Mouse (Mus musculus) adrenal gland, postnatal 14 days (tissue): ENCODE measurements around the gene Add1. TPM values are rescaled to one million over a fixed set of nuclear protein-coding genes. Genes with fewer than 3 reads are reported as not detected.

ENCODE experiments used
- DNase-seq: peaks from one replicate; pipeline ENCODE4 v3.0.0; 2021; ENCODE audit warnings: mixed read lengths
- long read RNA-seq, 2 experiments: library from polyadenylated mRNA; stranded (forward); transcript quantifications; one replicate each; pipeline ENCODE4 v2.0.0; 2021
- total RNA-seq: library from RNA; stranded (reverse); gene quantifications from 2 replicates; pipeline ENCODE4 v1.2.3, GENCODE M21; 2021

Gene Add1
- total RNA-seq: 149 and 175 TPM in 2 replicates
- long read RNA-seq, experiment 1, full-length matches to known transcripts: 15 of 44 reads
- long read RNA-seq, experiment 1, partial matches to known transcripts: 4 of 44 reads
- long read RNA-seq, experiment 1, other reads (novel, unspliced or antisense): 25 of 44 reads
- long read RNA-seq, experiment 2, transcript Add1-205 (15 exons, 3,761 nt): major isoform, 12 of 32 reads
- long read RNA-seq, experiment 2, partial matches to known transcripts: 16 of 32 reads
- long read RNA-seq, experiment 2, other reads (novel, unspliced or antisense): 4 of 32 reads

- peak; percentile 98 for DNase-seq
These were observed at the start of gene Add1 for GRCm38 (mm10) chr5:34573268-34574221. TSS of gene Add1 (plus strand) at chr5:34573664.

- DNase-seq: no peak
These were observed 49.4 kb upstream of the Add1 start for GRCm38 (mm10) chr5:34523958-34524485.

- no peak for DNase-seq
These were observed 49.0 kb upstream of the Add1 start for GRCm38 (mm10) chr5:34524511-34524910.

- peak; percentile 99 for DNase-seq
These were observed 47.6 kb upstream of the Add1 start, which contains the start of gene Sh3bp2 for GRCm38 (mm10) chr5:34525663-34526476. TSS of gene Sh3bp2 (plus strand) at chr5:34525838.

DNA sequence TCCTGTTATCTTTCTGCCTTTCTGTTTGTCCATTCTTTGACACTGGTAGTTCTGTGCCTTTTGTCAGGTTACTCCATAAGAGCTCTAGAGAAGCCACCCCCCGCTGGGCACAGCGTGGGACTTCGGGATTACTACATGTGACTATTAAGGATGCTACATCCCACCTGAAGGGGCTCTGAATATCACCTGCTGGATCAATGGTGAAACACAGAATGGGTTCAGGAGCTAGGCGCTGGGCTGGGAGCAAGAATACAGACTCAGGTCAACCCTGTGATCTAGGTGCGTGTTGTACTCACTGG lies 47.0 kb upstream of the Add1 start:
- DNase-seq: no peak

DNA sequence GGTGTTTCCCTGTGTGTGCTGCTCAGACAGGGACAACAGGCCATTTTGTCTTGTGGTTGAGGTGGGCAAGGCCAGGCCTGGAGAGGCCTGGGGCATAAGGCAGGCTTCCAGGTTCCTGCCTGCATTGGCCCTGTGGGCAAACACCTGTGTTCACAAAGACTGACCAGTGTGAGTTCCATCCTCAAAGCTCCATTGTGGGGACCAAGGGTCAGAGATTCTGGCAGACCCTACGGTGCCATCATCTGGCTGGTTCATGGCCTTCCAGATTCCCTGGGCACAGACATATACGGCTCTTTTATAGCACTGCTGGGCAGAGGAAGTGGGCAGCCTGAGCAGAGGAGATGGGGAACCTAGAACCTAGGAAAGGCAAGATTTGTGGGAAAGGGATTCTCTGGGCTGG lies 46.1 kb upstream of the Add1 start:
- DNase-seq: peak; percentile 1

- peak; percentile 23 for DNase-seq
These were observed 44.7 kb upstream of the Add1 start for GRCm38 (mm10) chr5:34528724-34529123.

DNA sequence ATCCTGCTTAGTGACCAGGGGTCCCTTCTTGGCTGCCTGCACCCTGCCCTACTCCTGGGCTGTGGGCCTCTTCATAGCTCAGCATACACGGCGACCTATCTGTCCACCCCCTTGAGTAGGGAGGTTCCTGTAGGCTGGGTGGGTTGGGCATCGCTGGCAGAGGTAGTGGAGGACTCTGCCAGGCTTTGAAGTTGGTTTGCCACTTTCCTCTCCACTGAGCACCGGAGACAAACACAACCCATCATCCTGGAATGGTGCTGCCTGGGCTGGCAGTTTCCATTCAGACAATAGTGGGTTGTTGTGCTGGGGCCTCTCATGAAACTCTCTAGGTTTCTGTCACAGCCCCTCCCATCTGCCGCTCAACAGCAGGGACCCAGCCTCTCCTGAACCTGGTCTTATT lies 43.3 kb upstream of the Add1 start:
- peak; percentile 4 for DNase-seq

DNA sequence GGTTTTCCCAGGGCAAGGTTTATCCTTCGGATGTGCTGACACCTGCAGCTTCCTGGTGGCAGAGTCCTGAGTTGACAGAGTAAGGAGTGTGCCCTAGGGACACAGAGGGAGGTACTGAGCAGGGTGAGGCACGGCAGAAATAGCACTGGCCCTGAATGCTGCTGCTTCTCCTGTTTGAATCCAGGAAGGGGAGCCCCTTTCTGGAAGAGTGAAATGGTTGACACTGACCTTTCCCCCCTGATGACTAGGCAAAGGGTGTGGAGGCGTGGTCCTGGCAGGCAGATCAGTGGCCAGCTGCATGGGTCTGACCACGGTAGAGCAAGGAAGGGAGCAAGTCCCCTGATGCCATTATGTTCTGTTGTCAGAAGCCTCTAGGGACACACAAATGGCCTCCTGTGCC lies 42.8 kb upstream of the Add1 start:
- DNase-seq: peak; percentile 48

DNA sequence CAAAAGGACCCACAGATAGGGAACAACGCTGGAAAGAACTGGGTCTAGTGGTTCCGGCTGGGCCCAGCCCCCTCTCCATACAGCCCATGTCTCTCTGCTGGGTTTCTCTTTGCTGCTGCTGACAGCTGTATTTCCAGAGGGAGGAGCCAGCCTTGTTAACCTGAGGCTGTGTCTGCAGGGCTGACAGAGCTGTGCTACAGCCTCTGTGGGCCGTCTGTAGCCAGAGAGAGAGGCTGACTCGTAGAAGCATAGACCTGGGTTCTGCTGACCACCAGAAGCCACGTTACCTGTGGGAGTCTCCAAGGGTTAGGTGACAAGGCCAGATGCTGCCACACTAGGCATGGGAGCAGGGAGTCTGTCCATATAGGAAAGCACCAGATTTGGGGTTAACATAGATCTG lies 40.4 kb upstream of the Add1 start:
- no peak for DNase-seq

GRCm38 (mm10) chr5:34533820-34534219 lies 39.6 kb upstream of the Add1 start:
- DNase-seq: peak; percentile 36

DNA sequence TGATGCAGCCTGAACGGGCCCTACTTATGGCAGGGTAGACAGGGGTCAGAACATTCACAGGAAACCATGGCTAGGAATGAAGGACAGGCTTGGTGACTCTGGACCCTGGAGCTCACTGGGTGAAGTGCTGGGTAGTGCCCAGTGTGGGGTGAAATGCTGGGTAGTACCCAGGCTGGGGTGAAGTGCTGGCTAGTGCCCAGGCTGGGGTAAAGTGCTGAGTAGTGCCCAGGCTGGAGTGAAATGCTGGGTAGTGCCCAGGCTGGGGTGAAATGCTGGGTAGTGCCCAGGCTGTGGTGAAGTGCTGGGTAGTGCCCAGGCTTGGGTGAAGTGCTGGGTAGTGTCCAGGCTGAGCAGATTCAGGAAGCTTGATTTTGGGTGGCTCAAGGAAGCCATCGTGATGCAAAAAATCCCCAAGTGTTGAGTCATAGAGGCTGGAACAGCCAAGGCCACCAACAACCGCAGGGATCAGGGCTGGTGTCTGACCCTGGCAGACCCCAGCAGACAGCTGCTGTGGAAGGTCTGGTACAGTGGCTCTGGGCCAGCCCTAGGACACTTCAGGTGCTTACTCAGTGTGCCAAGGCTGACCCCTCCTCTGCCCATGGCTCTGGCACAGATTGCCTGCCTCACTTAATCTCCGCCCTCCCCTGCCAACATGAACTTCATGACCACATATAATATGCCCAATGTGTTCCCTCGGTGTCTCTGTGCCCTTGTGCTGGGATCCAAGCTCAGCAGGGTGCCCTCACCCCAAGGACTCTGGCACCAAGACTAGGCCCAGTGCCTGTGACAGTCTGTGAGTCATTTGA lies 38.5 kb upstream of the Add1 start:
- peak; percentile 88 for DNase-seq

GRCm38 (mm10) chr5:34535831-34536230 lies 37.6 kb upstream of the Add1 start:
- peak; percentile 64 for DNase-seq

DNA sequence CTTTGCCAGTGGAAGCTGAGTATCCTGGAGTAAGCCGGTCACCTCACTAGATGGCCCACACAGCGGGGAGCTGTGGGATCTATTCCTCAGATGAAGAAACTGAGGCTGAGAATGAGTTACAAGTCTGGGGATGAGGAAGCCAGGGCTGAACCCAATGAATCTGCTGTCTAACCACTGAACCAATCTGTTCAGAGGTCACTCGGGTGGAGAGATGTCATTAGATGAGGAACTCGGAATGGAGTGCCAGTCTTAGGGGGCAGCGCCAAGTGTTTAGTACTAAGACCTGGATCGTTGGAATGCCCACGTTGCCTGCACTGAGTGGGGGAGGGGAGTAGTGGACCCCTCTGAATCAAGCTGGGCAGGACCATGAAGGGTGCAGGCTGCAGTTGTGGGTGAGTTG lies 35.4 kb upstream of the Add1 start:
- no peak for DNase-seq

DNA sequence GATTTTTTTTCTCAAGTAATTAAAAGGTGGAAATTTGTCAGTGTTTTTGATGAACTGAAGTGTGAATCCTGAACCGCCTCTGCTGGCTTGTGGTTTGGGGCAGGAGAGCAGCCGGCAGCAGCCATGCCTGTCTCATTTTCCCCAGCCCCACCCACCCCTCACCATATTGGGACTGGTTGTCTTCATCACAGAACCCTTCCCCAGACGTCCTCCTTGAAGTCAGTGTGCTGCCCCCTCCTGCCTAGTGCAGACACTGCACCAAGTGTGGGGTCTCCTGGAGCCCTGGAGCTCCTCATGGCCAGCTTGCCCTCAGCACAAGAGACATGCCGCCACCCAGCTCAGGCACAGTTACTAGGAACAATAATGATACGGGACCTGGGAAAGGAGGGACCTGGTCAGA lies 34.9 kb upstream of the Add1 start:
- peak; percentile 53 for DNase-seq

DNA sequence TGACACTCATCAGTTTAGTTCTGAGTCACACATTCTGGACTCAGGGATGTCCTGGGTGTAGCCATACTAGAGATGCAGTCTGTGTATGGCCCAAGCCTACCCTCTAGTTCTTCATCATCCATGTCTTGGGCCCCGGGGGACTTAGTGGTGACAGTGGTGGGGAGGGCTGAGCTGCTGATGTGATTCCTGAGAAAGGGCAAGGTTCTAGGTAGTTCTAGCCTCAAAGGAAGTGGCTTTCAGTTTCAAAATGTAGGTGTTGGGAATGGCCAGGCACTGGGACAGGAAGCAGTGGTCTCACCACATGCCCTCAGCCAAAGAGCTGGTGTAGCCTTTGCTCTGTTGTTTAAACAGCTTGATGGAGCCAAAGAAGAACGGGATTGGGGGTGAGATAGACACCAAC lies 34.3 kb upstream of the Add1 start:
- DNase-seq: no peak

DNA sequence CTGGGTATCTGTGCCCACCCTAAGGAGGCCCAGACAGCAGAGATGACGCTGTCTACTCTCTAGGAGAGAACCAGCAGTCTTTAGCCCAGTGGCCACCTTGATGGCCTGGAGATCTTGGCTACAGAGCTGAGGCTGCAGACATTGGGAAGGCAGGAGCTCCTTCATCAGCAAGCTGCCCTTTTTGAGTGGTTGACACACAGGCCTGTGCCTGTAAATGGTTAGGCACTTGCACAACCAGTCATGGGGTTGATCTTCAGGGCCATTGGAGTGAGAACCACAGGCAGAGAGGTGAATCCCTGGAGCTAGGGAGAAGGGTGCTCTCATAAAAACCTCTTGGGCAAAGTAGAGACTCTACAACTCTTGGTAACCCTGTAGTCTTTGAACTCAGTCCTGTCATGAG lies 31.3 kb upstream of the Add1 start:
- DNase-seq: no peak

- peak; percentile 24 for DNase-seq
These were observed 30.4 kb upstream of the Add1 start for GRCm38 (mm10) chr5:34543114-34543513.

- DNase-seq: peak; percentile 57
These were observed 26.1 kb upstream of the Add1 start for GRCm38 (mm10) chr5:34547410-34547809.

- no peak for DNase-seq
These were observed 24.4 kb upstream of the Add1 start for GRCm38 (mm10) chr5:34549135-34549482.

GRCm38 (mm10) chr5:34549483-34550221 lies 23.8 kb upstream of the Add1 start:
- peak; percentile 62 for DNase-seq
